Mouse (Mus musculus) lung, adult 2 months (tissue): Measurements from ENCODE around the gene Zfp428.

Source experiments
- CTCF ChIP-seq: fragments of 200-500 bp; IDR thresholded peaks from 2 replicates; pipeline ENCODE4 v1.5.1; 2011; ENCODE audit warnings: mild to moderate bottlenecking, low read length, control low read depth; ENCODE audit not compliant: insufficient read depth
- POLR2A ChIP-seq: fragments of 200-500 bp; IDR thresholded peaks from 2 replicates; pipeline ENCODE4 v1.6.1; 2011; ENCODE audit warnings: low read depth, mild to moderate bottlenecking, control low read depth, low read length, borderline replicate concordance; ENCODE audit errors: extremely low read depth

DNA sequence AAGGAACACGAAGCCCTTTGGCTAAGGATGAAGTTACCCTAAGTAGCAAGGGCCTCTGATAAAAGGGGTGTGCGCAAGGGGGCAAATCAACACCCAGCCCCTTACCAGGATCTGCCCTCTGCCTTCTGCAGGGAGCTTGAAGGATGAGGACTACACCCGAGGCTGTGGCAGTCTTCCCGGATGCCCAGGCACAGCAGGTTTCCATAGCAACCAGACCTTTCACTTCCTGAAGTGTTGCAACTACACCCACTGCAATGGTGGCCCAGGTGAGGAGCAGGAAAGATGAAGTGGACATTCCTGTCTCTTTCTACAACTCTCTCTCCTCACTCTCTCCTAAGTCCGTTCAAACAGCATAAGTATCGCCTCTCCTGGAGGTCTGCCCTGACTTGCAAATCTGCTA lies 34.4 kb upstream of the Zfp428 start:
- no peak for TF ChIP-seq CTCF
- no peak for TF ChIP-seq POLR2A
